ENCODE assay signal across 15 mouse cellular contexts in genomic region chr2:147788001-147788400, GRCm38 (mm10).
DNase-seq lines count a peak whose midpoint lies in the region; ATAC-seq and TF ChIP-seq lines count a peak whose summit lies in the region.
"Had no signal": no experiment of that assay in that cellular context is flagged by ENCODE, and none has a peak within 500 bp of the region (broad histone marks: within the 10 kb centered on the region; RNA-seq: fewer than 3 reads in every experiment).

No protein-coding gene starts in this region.

- TF ChIP-seq EP300 in heart, postnatal 0 days (IDR thresholded peaks at IDR 0.05; ENCODE audit: low read depth) = no peak

- no peak overlapping the region for H3K27ac ChIP-seq in heart, postnatal 0 days (ENCODE audit: low read depth)
- no peak overlapping the region for H3K27ac ChIP-seq in midbrain, embryonic 11.5 days (ENCODE audit: low read depth, low read length)
- H3K27ac ChIP-seq in midbrain, embryonic 13.5 days = no peak overlapping the region
- H3K27ac ChIP-seq: liver, embryonic 15.5 days had no signal

- H3K4me3 ChIP-seq in heart, postnatal 0 days (ENCODE audit: low read depth, low read length) = no peak overlapping the region
- no peak overlapping the region for H3K4me3 ChIP-seq in midbrain, embryonic 11.5 days (ENCODE audit: low read depth, low read length)
- H3K4me3 ChIP-seq in midbrain, embryonic 13.5 days (replicated peaks) = no peak overlapping the region
- H3K4me3 ChIP-seq: liver, embryonic 15.5 days had no signal

- TF ChIP-seq CTCF in heart, postnatal 0 days (IDR thresholded peaks at IDR 0.05; ENCODE audit: low read depth) = 0 out of 2 replicates have a peak, but pooled peaks have one; percentile 7

- 67% methylated on average over 3 of the region's 3 CpGs for WGBS in heart, postnatal 0 days
- 73% methylated on average over 3 of the region's 3 CpGs for WGBS in midbrain, embryonic 11.5 days
- 74% methylated on average over 3 of the region's 3 CpGs for WGBS in midbrain, embryonic 13.5 days

- no peak overlapping the region for H3K4me2 ChIP-seq in heart, postnatal 0 days (ENCODE audit: low read depth, low read length)
- H3K4me2 ChIP-seq in midbrain, embryonic 11.5 days = no peak overlapping the region
- H3K4me2 ChIP-seq in midbrain, embryonic 13.5 days (replicated peaks) = no peak overlapping the region
- H3K4me2 ChIP-seq: liver, embryonic 15.5 days had no signal

- no peaks in the 10 kb centered on the region for H3K27me3 ChIP-seq in heart, postnatal 0 days (ENCODE audit: control insufficient read depth, insufficient read depth, low read length)
- no peaks in the 10 kb centered on the region for H3K27me3 ChIP-seq in midbrain, embryonic 11.5 days (ENCODE audit: control insufficient read depth, insufficient read depth, low read length)
- peaks cover 9% of the 10 kb centered on the region; the same call in 1 of the 2 replicates for H3K27me3 ChIP-seq in midbrain, embryonic 13.5 days
- H3K27me3 ChIP-seq: liver, embryonic 15.5 days had no signal

- no peaks in the 10 kb centered on the region for H3K36me3 ChIP-seq in heart, postnatal 0 days (replicated peaks; ENCODE audit: control insufficient read depth, insufficient read depth, low read length)
- no peaks in the 10 kb centered on the region for H3K36me3 ChIP-seq in midbrain, embryonic 11.5 days (ENCODE audit: control insufficient read depth, insufficient read depth, low read length)
- H3K36me3 ChIP-seq in midbrain, embryonic 13.5 days = no peaks in the 10 kb centered on the region
- H3K36me3 ChIP-seq: liver, embryonic 15.5 days had no signal

- H3K4me1 ChIP-seq in heart, postnatal 0 days (ENCODE audit: control insufficient read depth, insufficient read depth) = no peaks in the 10 kb centered on the region
- no peaks in the 10 kb centered on the region for H3K4me1 ChIP-seq in midbrain, embryonic 11.5 days (ENCODE audit: control insufficient read depth, insufficient read depth, low read length)
- no peaks in the 10 kb centered on the region for H3K4me1 ChIP-seq in midbrain, embryonic 13.5 days (replicated peaks)
- H3K4me1 ChIP-seq: liver, embryonic 15.5 days had no signal

- H3K9me3 ChIP-seq in heart, postnatal 0 days (replicated peaks; ENCODE audit: control insufficient read depth, low read length) = no peaks in the 10 kb centered on the region
- no peaks in the 10 kb centered on the region for H3K9me3 ChIP-seq in midbrain, embryonic 11.5 days (ENCODE audit: control insufficient read depth, low read length)
- no peaks in the 10 kb centered on the region for H3K9me3 ChIP-seq in midbrain, embryonic 13.5 days
- H3K9me3 ChIP-seq: liver, embryonic 15.5 days had no signal

- no peak overlapping the region for H3K9ac ChIP-seq in heart, postnatal 0 days (replicated peaks; ENCODE audit: low read depth, low read length)
- no peak overlapping the region for H3K9ac ChIP-seq in midbrain, embryonic 11.5 days (ENCODE audit: low read length)
- no peak overlapping the region for H3K9ac ChIP-seq in midbrain, embryonic 13.5 days (replicated peaks)
- H3K9ac ChIP-seq: liver, embryonic 15.5 days had no signal

- DNase-seq in heart, postnatal 0 days (ENCODE audit: low spot score) = no peak
- DNase-seq in heart, adult 9 months (ENCODE audit: low spot score in 2 of 2) = no peak
- DNase-seq in midbrain, embryonic 11.5 days (ENCODE audit: low spot score, missing footprints) = peak; percentile 86
- peak; percentile 20 for DNase-seq in R1 (ENCODE audit: low read depth, low spot score)
- DNase-seq in B cell, adult 2 months = no peak
- DNase-seq: adrenal gland, postnatal 10 days; heart, adult 11 months; heart, postnatal 14 days; kidney, postnatal 14 days; left cerebral cortex, postnatal 4 days; thymus, adult 18-20 months had no signal

- no peak for ATAC-seq in heart, postnatal 0 days (ENCODE audit: insufficient read depth, low read depth)
- ATAC-seq in midbrain, embryonic 11.5 days (ENCODE audit: low FRiP score) = no peak
- ATAC-seq in midbrain, embryonic 13.5 days = no peak
- peak; percentile 42; the same call in 1 of the 2 replicates for ATAC-seq in megakaryocyte progenitor cell, adult 5-6 weeks (replicated peaks; ENCODE audit: poor library complexity)
- ATAC-seq: inflammation-experienced regulatory T-cells, adult 6 months had no signal

Comparison
In these comparisons a context has a peak if more than half of its experiments do, and no peak if none do; other contexts are left out.
1. DNase-seq: peak in midbrain, embryonic 11.5 days (single experiment) and R1 (single experiment); none in heart, postnatal 0 days (single experiment), heart, adult 9 months (0 of 2) and B cell, adult 2 months (0 of 2).